Mouse (Mus musculus) forebrain, postnatal 0 days (tissue): ENCODE measurements around the gene Lsm4. TPM values are rescaled to one million over a fixed set of nuclear protein-coding genes. Genes with fewer than 3 reads are reported as not detected.

ENCODE experiments used
- ATAC-seq: fragments of 200-750 bp; cut with Nextera tagmentation; 2 replicates; pipeline ENCODE4 v1.8.0; 2017; ENCODE audit warnings: mild to moderate bottlenecking, moderate library complexity
- DNase-seq: peaks from one replicate; pipeline ENCODE4 v3.0.0-alpha.2; 2015
- H3K27ac ChIP-seq: fragments of 300-500 bp; sonication (generic); 2 replicates; pipeline ENCODE4 v1.5.1; 2014; ENCODE audit warnings: low read depth, mild to moderate bottlenecking, antibody characterized with exemption, low read length, moderate library complexity, mixed read lengths
- H3K27me3 ChIP-seq: fragments of 300-500 bp; sonication (generic); 2 replicates; pipeline ENCODE4 v1.6.1; 2014; ENCODE audit warnings: mild to moderate bottlenecking, low read length, mixed read lengths; ENCODE audit not compliant: insufficient read depth
- H3K36me3 ChIP-seq: fragments of 300-500 bp; sonication (generic); 2 replicates; pipeline ENCODE4 v1.6.1; 2014; ENCODE audit warnings: mild to moderate bottlenecking, moderate library complexity; ENCODE audit not compliant: insufficient read depth
- H3K4me1 ChIP-seq: fragments of 300-500 bp; sonication (generic); 2 replicates; pipeline ENCODE4 v1.6.1; 2014; ENCODE audit warnings: antibody characterized with exemption; ENCODE audit not compliant: insufficient read depth
- H3K4me2 ChIP-seq: fragments of 300-500 bp; sonication (generic); 2 replicates; pipeline ENCODE4 v1.6.1; 2014; ENCODE audit warnings: low read depth, mild to moderate bottlenecking, moderate library complexity
- H3K4me3 ChIP-seq: fragments of 300-500 bp; sonication (generic); 2 replicates; pipeline ENCODE4 v1.5.1; 2014; ENCODE audit warnings: low read depth, low read length, mixed read lengths
- H3K9ac ChIP-seq: fragments of 300-500 bp; sonication (generic); 2 replicates; pipeline ENCODE4 v1.6.1; 2014; ENCODE audit warnings: mild to moderate bottlenecking
- H3K9me3 ChIP-seq: fragments of 300-500 bp; sonication (generic); 2 replicates; pipeline ENCODE4 v1.6.1; 2016; ENCODE audit warnings: low read length
- CTCF ChIP-seq: sonication (generic); IDR thresholded peaks from 2 replicates; pipeline ENCODE4 v1.5.1; 2016; ENCODE audit warnings: antibody characterized with exemption, control low read depth, low read depth
- WGBS: fragments of 180-500 bp; shearing (Covaris S2); extraction: QIAGEN DNeasy Blood & Tissue Kit; methylation state at CpG from one replicate; pipeline ENCODE4 v1.1.7; 2014; 5-methylcytosine and 5-hydroxymethylcytosine counted together
- polyA plus RNA-seq: library from polyadenylated mRNA; unstranded; fragments of >200 nt; fragmentation: Nextera tagmentation; extraction: Ambion mirVana; gene quantifications from 2 replicates; pipeline ENCODE4 v1.2.1, GENCODE M21; 2015
- total RNA-seq: library from RNA; depleted of rRNA; stranded (reverse); fragments of >200 nt; gene quantifications from 2 replicates; pipeline ENCODE4 v1.2.3, GENCODE M21; 2014

Lsm4 gene
- total and polyA plus RNA-seq, 2 experiments from 2014 or later: 140 to 177 TPM

GRCm38 (mm10) chr8:70693636-70694035 is 20.6 kb downstream of the Lsm4 start:
- H3K27ac ChIP-seq: no peak overlapping the region
- TF ChIP-seq CTCF: no peak
- H3K4me1 ChIP-seq: peaks cover 15% of the 10 kb centered on the region
- DNase-seq: no peak
- no peaks in the 10 kb centered on the region for H3K9me3 ChIP-seq
- H3K36me3 ChIP-seq: no peaks in the 10 kb centered on the region
- no peaks in the 10 kb centered on the region for H3K27me3 ChIP-seq
- H3K4me3 ChIP-seq: no peak overlapping the region
- H3K9ac ChIP-seq: no peak overlapping the region
- no peak for ATAC-seq
- no peak overlapping the region for H3K4me2 ChIP-seq
- 76% methylated on average over 5 of the region's 5 CpGs for WGBS

- Histone ChIP-seq H3K27ac (no peak overlapping the region), H3K36me3 (no peaks in the 10 kb centered on the region)
- ATAC-seq: no peak
Measured at GRCm38 (mm10) chr8:70695318-70696018, 22.4 kb downstream of the Lsm4 start.

GRCm38 (mm10) chr8:70696019-70696885 is 23.2 kb downstream of the Lsm4 start:
- Histone ChIP-seq H3K9ac (peak overlapping the region; percentile 35; the same call in 1 of the 2 replicates), H3K27ac (peak overlapping the region; percentile 21; the same call in 1 of the 2 replicates), H3K36me3 (no peaks in the 10 kb centered on the region), H3K27me3 (no peaks in the 10 kb centered on the region), H3K4me1 (peaks cover 19% of the 10 kb centered on the region), H3K4me2 (peak overlapping the region; percentile 60), H3K9me3 (no peaks in the 10 kb centered on the region), H3K4me3 (peak overlapping the region; percentile 14)
- DNase-seq: peak; percentile 64
- no peak for TF ChIP-seq CTCF
- ATAC-seq: no peak
- WGBS: 6% methylated on average over 31 of the region's 31 CpGs

More at GRCm38 (mm10) chr8:70695318-70696018, 22.4 kb downstream of the Lsm4 start:
- H3K9me3 ChIP-seq: no peaks in the 10 kb centered on the region
- no peak overlapping the region for H3K4me3 ChIP-seq
- no peak overlapping the region for H3K4me2 ChIP-seq
- WGBS: 42% methylated on average over 32 of the region's 32 CpGs
- no peaks in the 10 kb centered on the region for H3K27me3 ChIP-seq
- no peak for TF ChIP-seq CTCF
- peaks cover 15% of the 10 kb centered on the region for H3K4me1 ChIP-seq
- H3K9ac ChIP-seq: no peak overlapping the region
- no peak for DNase-seq

- ATAC-seq (no peak), DNase-seq (no peak)
- Histone ChIP-seq H3K27me3 (no peaks in the 10 kb centered on the region), H3K27ac (peak overlapping the region; percentile 15; the same call in 1 of the 2 replicates), H3K9ac (no peak overlapping the region), H3K9me3 (no peaks in the 10 kb centered on the region), H3K4me1 (peaks cover 23% of the 10 kb centered on the region), H3K4me2 (peak overlapping the region; percentile 60), H3K4me3 (no peak overlapping the region), H3K36me3 (no peaks in the 10 kb centered on the region)
- 20% methylated on average over 4 of the region's 4 CpGs for WGBS
- TF ChIP-seq CTCF: no peak
Measured at GRCm38 (mm10) chr8:70696946-70697345, 23.9 kb downstream of the Lsm4 start.

GRCm38 (mm10) chr8:70697366-70698250 is 24.6 kb downstream of the Lsm4 start:
- Histone ChIP-seq H3K27ac (peak overlapping the region; percentile 97), H3K9ac (peak overlapping the region; percentile 58), H3K4me1 (peaks cover 22% of the 10 kb centered on the region), H3K4me3 (peak overlapping the region; percentile 66), H3K4me2 (peak overlapping the region; percentile 60), H3K27me3 (no peaks in the 10 kb centered on the region), H3K9me3 (no peaks in the 10 kb centered on the region), H3K36me3 (no peaks in the 10 kb centered on the region)
- ATAC-seq (no peak), DNase-seq (no peak)
- TF ChIP-seq CTCF: no peak
- 68% methylated on average over 12 of the region's 12 CpGs for WGBS

GRCm38 (mm10) chr8:70698310-70699109 is 25.5 kb downstream of the Lsm4 start, which contains the start of gene Jund:
Gene Jund, plus strand, starts transcription at chr8:70698949.
- H3K36me3 ChIP-seq: no peaks in the 10 kb centered on the region
- H3K9me3 ChIP-seq: no peaks in the 10 kb centered on the region
- peak within 1 kb of the TSS; percentile 66 for H3K4me3 ChIP-seq
- WGBS: 3% methylated on average over 58 of the region's 69 CpGs
- DNase-seq: peak; percentile 100
- peak; percentile 59 for TF ChIP-seq CTCF
- peak within 1 kb of the TSS; percentile 97 for H3K27ac ChIP-seq
- no peaks in the 10 kb centered on the region for H3K27me3 ChIP-seq
- peak; percentile 89 for ATAC-seq
- H3K4me2 ChIP-seq: peak within 1 kb of the TSS; percentile 60
- peak within 1 kb of the TSS; percentile 98 for H3K9ac ChIP-seq
- H3K4me1 ChIP-seq: peaks cover 22% of the 10 kb centered on the region
